Mouse (Mus musculus): ENCODE measurements around the gene Tssk1.

- TF ChIP-seq POLR2A (IDR thresholded peaks at IDR 0.05; ENCODE audit: borderline replicate concordance, control insufficient read depth, low read depth, low read length) (no peak; the same call in 1 of the 2 replicates), CTCF (IDR thresholded peaks at IDR 0.05; ENCODE audit: control insufficient read depth, insufficient read depth, low read length) (no peak)
Observed at GRCm38 (mm10) chr16:17928087-17928580, 34.1 kb downstream of the Tssk1 start, which contains the start of gene Slc25a1.

Data from bone marrow, adult 2 months (tissue).